Mouse (Mus musculus) frontal cortex, postnatal 36 days (tissue): ENCODE measurements around the gene Chrm1.
A peak's percentile ranks its signal among the peaks of the same experiment; 100 is the strongest.
"Not testable (repeated sequence)": the region's sequence is repeated elsewhere in the genome, so short reads cannot be mapped to it uniquely, and the experiment has no call there.

ENCODE experiments used
- DNase-seq, 2 experiments: peaks; one replicate each; pipeline ENCODE4 v3.0.0; 2022; ENCODE audit warnings: low spot score in 2 of 2

Gene Chrm1

DNA sequence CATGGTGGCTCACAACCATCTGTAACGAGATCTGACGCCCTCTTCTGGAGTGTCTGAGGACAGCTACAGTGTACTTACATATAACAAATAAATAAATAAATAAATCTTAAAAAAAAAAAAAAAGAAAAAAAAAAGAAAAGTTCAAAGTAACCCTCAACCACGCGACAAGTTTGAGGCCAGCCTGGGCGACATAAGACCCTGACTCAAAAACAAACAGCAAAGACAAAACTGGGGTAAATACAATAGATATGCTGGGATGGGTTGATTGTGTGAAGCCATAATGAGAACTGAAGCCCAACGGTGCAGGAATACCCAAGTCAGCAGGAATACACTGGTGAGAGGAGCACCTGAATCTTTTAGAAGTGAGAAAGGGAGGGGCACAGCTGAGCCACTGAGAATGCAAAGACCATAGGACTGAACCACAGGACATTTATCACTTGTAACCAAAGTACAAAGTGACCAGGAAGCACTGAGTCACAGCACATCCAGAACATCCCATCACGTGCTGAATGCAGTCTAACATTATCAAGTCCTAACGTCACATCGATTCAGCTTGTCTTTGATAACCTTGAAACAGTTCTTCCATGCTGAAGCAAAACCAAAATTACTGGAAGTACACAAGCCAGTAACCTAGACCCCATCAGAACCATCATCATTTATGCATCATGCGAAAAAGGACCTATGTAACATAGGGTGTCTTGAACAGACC is 53.3 kb downstream of the Chrm1 start:
- DNase-seq, result no peak

- DNase-seq, result no peak
Measured at GRCm38 (mm10) chr19:8718357-8718756, 54.8 kb downstream of the Chrm1 start.

DNA sequence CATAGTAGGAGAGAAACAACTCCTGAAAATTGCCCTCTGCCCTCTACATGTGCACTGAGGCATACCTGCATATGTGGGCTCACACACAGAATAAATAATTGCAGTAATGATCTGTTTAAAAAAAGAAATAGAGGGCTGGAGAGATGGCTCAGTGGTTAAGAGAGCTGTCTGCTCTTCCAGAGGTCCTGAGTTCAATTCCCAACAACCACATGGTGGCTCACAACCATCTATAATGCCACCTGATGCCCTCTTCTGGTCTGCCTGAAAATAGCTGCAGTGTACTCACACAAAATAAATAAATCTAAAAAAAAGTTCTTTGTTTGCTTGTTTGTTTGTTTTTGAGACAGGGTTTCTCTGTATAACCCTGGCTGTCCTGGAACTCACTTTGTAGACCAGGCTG is 55.4 kb downstream of the Chrm1 start:
- DNase-seq, result not testable (repeated sequence)

DNA sequence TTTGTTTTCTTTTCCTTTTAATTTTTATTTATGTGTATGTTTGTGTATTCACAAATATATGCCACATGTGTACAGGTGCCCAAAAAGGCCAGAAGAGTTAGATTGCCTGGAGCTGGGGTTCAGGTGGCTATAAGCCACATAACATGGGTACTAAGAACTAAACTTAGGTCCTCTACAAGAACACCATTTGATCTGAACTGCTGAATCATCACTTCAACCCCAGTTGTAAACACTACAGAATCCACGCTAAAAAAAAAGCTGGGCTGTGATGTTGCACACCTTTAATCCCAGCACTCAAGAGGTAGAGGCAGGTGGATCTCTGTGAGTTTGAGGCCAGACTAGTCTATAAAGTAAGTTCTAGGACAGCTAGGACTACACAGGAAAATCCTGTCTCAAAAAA is 57.8 kb downstream of the Chrm1 start:
- no peak for DNase-seq

DNA sequence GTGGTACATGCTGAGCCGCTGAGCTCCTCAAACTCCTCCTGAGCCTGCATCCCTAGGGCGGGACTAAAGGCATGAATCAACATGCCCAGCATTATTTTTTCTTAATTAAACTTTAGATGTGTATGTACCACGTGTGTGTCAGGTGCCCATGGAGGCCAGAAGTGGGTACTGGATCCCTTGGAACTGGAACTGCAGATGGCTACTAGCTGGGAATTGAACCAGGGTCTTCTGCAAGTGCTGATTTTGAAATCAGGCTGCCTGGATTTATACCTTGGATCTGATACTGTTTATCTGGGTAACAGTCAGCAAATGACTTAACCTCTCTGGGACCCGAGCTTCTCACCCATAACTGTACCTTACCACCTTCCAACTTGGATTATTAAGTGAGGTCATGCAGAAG is 58.4 kb downstream of the Chrm1 start:
- no peak for DNase-seq

DNA sequence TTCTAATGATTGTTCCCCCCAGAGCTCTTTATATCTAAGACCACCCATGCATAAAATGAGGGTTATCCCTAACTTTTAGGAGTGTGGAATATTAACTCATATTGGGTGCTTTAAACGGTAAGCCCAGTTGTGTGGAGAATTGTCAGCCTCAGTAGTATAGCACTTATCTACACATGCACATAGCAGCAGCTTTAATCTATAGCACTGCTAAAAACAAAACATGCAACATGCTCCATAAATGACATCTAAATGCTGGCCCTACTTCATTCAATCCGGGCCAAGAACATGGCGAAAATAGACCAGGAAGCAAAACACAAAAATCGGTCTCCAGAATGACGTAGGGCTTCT is 58.9 kb downstream of the Chrm1 start:
- DNase-seq, result no peak

- DNase-seq, result peak; percentile 97 to 99
Measured at GRCm38 (mm10) chr19:8722907-8723573, 59.5 kb downstream of the Chrm1 start, which contains the start of gene Slc3a2. Slc3a2 (minus strand) TSS chr19:8723369.

DNA sequence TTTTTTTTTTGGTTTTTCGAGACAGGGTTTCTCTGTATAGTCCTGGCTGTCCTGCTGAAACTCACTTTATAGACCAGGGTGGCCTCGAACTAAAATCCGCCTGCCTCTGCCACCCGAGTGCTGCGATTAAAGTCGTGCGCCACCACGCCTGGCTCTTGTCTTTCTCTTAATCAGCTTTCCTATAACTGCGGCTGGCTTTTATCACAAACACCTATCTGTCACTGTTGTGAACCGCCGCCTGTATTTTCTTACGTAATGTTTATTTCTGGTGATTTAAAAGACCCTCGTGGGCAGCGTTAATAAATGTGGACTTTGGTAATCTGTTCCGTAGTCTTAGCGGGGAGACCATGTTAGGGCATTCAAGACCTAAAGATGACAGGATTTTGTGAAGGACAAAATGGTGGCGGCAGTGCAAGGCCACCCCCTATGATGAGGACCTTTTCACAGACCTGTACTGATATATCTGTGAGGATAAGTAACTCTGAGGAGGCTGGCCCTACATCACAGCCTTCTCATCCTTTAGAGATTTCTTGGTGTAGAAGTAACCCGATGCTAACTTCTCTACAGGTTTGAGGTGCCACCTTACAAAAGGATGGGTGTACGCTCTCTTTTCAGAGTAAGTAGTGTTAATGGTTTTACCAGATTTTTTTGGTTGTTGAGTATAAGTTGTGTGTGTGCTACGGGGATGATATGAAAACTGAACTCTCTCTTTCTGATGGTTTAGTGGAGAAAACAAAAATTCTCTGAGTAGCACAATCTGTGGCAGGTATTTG is 60.2 kb downstream of the Chrm1 start:
- DNase-seq, result no peak

- no peak for DNase-seq
Measured at GRCm38 (mm10) chr19:8724392-8724791, 60.8 kb downstream of the Chrm1 start.

DNA sequence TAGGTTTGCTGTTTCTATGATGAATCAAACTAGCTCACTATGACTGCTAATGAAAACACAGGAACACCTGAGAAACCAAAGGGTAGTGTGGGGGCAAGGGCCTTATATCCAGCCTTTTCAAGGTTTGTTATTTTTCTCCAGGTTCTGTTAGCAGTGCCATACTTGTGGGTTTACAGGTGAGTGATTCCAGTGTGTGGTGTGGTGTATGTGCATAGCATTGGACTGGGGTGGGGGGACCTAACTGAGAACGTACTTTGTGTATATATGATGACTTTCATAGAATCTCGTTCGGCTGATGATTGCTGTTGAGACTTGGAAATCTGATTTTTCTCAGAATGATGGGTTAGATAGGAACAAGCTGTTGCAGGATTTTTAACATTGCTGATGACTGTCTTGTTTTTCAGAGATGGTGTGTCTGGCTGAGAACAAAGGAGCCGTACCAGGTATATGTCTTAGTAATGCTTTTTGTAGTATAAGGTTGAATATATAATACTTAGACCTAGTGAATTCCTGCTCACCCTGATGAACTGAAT is 61.6 kb downstream of the Chrm1 start:
- DNase-seq, result no peak

GRCm38 (mm10) chr19:8726609-8727390 is 63.2 kb downstream of the Chrm1 start:
- no peak for DNase-seq

- DNase-seq, result no peak
Measured at GRCm38 (mm10) chr19:8727495-8728114, 64.0 kb downstream of the Chrm1 start.

DNA sequence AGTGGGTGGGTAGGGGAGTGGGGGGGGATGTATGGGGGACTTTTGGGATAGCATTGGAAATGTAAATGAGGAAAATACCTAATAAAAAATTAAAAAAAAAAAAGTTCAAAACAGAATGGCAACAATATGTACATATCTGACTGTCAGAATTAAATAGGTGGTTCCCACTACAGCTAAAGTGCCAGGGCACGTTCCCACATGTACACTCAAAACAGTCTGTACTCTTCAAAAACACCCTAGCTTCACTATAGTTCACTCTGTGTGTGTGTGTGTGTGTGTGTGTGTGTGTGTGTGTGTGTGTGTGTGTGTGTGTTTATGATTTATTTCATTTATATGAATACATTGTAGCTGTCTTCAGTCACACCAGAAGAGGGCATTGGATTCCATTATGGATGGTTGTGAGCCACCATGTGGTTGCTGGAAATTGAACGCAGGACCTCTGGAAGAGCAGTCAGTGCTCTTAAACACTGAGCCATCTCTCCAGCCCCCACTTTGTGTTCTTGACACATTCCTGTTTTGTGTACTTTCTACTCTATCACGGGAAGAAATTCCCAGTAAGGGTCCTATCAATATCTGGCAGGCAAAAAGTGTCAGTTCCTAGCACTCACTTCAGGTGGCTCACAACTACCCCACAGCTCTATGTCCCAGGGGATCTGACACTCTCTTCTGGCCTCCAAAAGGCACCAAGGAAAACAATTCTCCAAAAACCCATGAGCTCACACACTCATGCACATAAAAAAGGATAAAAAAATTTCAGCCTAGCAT is 64.9 kb downstream of the Chrm1 start:
- not testable (repeated sequence) for DNase-seq
